Mouse (Mus musculus): ENCODE results near the gene Hsp90ab1. TPM values are rescaled to one million over a fixed set of nuclear protein-coding genes. Genes with fewer than 3 reads are reported as not detected.

The Hsp90ab1 gene
- polyA plus RNA-seq (2015; fragmentation: Nextera tagmentation; extraction: Ambion mirVana): 577 and 585 TPM in 2 replicates

DNA sequence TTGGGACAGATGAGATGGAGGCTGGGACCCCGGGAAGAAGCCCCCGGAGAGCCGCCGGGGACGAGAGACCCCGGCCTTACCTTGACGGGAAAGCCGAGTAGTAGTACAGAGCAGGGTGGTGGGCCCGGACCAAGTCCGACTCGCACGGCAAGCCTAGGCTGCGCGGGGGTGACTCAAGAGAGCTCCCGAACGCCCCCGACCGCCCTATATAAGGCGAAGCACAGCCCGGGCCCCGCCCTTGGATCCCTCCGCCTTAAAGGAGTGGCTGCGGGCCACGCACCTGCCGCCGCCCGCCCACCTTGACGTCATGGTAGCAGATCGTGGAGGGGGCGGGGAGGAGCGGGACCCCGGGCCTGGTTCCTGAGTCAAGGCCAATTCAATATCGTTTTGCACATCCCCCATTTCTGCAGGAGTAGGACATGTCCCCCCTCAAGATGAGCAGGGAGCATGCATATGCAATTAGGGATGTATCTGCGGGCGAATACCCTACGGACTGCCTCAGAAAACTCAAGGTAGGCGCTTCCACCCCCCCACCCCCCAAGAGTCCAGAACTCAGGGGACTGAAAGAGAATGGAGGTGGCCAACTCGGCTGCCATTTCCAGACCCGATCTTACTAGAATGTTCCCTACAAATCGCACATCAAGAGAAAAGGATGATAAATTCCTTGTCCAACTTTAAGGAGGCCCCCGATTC, at the start of gene Hsp90ab1:
Gene Hsp90ab1 (minus strand): TSS at position 185 of the 693 bp plus-strand sequence.
- Histone ChIP-seq H3K9me3 (replicated peaks) (no peaks in the 10 kb centered on the region), H3K4me3 (replicated peaks) (peak within 1 kb of the TSS; percentile 94), H3K4me2 (peak within 1 kb of the TSS; percentile 98), H3K27me3 (no peaks in the 10 kb centered on the region), H3K9ac (peak within 1 kb of the TSS; percentile 94), H3K36me3 (replicated peaks) (peaks cover 37% of the 10 kb centered on the region), H3K27ac (replicated peaks) (peak within 1 kb of the TSS; percentile 95), H3K4me1 (replicated peaks) (peaks cover 60% of the 10 kb centered on the region)
- under 1% methylated on average over 41 of the region's 41 CpGs for WGBS (ENCODE audit: insufficient replicate concordance)
- ATAC-seq (ENCODE audit: insufficient read depth): peak; percentile 74

DNA sequence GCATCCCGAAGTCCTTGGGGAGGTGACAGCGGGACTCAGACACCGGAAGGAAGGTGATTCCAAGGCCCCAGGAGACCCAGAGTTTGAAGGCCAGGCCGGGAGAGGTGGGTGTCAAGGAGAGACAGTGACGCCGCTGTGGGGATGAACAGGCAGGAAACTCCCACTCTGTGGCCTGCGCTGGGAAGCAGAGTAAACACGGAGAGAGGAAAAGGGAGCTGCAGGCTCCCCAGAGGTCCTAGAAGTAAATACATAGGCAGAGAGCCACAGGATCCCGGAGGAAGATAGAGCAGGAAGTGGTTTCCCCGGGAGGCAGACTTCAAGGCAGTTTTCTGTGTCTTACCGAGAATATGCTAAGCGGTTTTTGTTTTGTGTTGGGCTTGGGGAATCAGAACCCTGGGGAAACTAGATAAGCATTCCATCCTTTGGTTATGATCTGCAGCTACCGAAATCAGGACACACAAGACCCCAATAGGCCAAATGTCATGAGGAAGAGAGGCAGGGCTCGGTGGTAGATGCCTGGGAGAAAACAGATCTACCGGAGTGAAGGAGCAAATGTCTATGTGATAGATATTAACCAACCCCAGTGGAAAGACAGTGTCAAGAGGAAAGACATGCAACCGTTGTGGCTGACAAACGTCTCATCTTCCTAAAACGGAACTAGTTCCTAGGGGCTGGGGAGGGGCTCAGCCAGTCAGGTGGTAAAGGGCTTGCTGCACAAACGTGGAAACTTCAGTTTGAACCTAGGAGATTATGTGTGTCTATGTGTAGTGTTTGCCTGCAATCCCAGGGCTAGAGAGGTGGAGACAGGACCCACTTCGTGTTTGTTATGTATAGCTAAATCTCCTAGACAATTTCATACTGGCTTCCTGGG, 46.5 kb upstream of the Hsp90ab1 start:
- WGBS (ENCODE audit: insufficient replicate concordance): 4% methylated on average over 20 of the region's 20 CpGs
- peak overlapping the region; percentile 22; the same call in 1 of the 2 replicates for H3K9ac ChIP-seq
- no peaks in the 10 kb centered on the region for H3K27me3 ChIP-seq
- peaks cover 24% of the 10 kb centered on the region for H3K4me1 ChIP-seq (replicated peaks)
- peak overlapping the region; percentile 69 for H3K27ac ChIP-seq (replicated peaks)
- peak; percentile 63 for ATAC-seq (ENCODE audit: insufficient read depth)
- H3K9me3 ChIP-seq (replicated peaks): no peaks in the 10 kb centered on the region
- H3K4me3 ChIP-seq (replicated peaks): peak overlapping the region; percentile 33
- no peaks in the 10 kb centered on the region for H3K36me3 ChIP-seq (replicated peaks)
- peak overlapping the region; percentile 59 for H3K4me2 ChIP-seq

DNA sequence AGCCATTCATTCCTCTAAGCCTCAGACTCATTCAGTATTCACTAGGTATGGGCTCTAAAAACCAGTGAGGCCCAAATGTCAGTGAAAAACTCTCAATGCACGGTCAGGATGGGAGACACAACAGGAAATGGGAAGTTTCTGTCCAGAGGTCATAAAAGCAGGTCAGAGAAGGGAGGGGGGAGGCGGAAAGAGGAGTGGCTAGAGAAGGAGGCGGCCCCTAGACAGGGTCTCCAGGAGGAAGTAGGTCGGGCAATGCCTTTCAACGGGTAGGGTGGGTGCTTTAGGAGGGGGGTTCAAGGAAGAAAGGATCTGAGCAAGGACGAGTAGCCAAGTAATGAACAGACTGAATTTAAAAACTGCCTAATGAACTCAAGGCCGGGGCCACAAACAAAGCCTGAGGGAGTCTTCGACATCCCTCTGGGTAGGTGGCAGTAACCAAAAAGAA, 45.9 kb upstream of the Hsp90ab1 start:
- peaks cover 24% of the 10 kb centered on the region for H3K4me1 ChIP-seq (replicated peaks)
- H3K36me3 ChIP-seq (replicated peaks): no peaks in the 10 kb centered on the region
- H3K27ac ChIP-seq (replicated peaks): peak overlapping the region; percentile 69
- peak overlapping the region; percentile 59 for H3K4me2 ChIP-seq
- ATAC-seq (ENCODE audit: insufficient read depth): peak; percentile 51; the same call in 1 of the 2 replicates
- H3K9ac ChIP-seq: peak overlapping the region; percentile 22; the same call in 1 of the 2 replicates
- no peaks in the 10 kb centered on the region for H3K9me3 ChIP-seq (replicated peaks)
- H3K4me3 ChIP-seq (replicated peaks): peak overlapping the region; percentile 33
- 5% methylated on average over 8 of the region's 8 CpGs for WGBS (ENCODE audit: insufficient replicate concordance)
- H3K27me3 ChIP-seq: no peaks in the 10 kb centered on the region

DNA sequence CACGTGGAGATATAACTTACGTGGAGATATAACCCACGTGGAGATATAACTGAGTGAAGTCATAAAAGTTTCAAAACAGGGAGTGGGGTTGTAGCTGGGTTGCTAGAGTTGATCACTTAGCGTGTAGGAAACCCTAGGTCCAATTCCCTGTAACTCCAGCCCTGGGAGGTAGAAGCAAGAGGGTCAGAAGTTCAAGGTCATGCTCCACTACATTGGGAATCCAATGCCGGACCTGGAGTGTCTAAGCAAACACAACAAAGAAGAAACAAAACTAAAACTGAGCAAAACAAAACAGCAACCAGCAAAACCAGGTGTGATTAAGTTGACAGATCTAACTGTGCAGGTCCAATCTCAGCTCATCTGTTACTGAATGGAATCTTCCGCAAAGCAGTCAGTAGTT, 44.6 kb upstream of the Hsp90ab1 start:
- Histone ChIP-seq H3K4me2 (no peak overlapping the region), H3K9me3 (replicated peaks) (no peaks in the 10 kb centered on the region), H3K9ac (no peak overlapping the region), H3K36me3 (replicated peaks) (no peaks in the 10 kb centered on the region), H3K27me3 (no peaks in the 10 kb centered on the region), H3K4me1 (replicated peaks) (peaks cover 28% of the 10 kb centered on the region), H3K4me3 (replicated peaks) (no peak overlapping the region), H3K27ac (replicated peaks) (no peak overlapping the region)
- ATAC-seq (ENCODE audit: insufficient read depth): no peak
- 65% methylated on average over 6 of the region's 6 CpGs for WGBS (ENCODE audit: insufficient replicate concordance)

DNA sequence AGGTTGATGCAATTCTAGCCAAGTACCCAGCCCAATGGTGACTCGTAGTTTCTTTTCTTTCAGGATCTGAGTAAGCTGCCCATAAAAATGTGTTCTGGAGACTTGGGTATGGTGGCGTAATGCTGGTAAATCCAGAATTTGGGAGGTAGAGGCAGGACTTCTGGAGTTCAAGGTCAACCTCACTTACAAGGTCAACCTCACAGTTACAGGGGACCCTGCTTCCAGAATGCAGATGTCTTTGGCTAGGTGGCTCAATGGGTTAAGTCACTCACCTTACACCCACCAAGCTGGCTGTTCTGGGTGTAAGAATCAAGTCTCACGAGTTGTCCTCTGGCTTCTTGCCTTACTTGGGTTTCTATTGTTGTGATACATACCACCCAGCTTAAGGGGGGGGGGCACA, 43.6 kb upstream of the Hsp90ab1 start:
- Histone ChIP-seq H3K9ac (no peak overlapping the region), H3K4me3 (replicated peaks) (no peak overlapping the region), H3K4me1 (replicated peaks) (peaks cover 32% of the 10 kb centered on the region), H3K27me3 (no peaks in the 10 kb centered on the region), H3K4me2 (no peak overlapping the region), H3K9me3 (replicated peaks) (no peaks in the 10 kb centered on the region), H3K27ac (replicated peaks) (no peak overlapping the region), H3K36me3 (replicated peaks) (no peaks in the 10 kb centered on the region)
- WGBS (ENCODE audit: insufficient replicate concordance): 60% methylated on average over 3 of the region's 3 CpGs
- no peak for ATAC-seq (ENCODE audit: insufficient read depth)

DNA sequence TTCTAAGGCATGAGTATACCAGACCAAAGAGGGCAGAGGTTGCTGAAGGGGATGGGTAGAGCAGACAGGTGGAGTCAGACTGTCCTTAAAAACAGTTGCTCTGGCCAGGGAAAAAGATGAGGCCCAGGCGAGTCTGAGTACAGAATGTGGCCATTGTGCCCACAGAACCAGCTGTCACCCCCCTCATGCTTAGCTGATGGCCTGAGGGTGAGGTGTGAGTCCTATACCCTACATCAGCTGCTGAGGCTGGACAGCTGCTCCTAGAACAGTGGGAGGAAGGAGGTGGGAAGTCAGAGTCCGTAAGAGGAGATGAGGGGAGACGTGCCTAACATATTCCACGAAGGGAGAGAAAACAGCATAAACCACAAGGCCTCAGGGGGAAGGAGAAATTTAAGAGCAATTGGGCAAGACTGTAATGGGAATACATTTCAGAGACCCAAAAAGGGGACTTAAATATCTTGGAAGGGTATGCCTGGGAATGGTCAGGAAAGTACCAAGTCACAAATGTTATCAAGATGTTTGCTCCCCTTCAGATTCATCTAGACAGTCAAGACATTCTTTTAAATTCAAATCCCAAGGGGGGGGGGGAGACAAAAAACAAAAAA, 43.1 kb upstream of the Hsp90ab1 start:
- peaks cover 33% of the 10 kb centered on the region for H3K4me1 ChIP-seq (replicated peaks)
- H3K9me3 ChIP-seq (replicated peaks): no peaks in the 10 kb centered on the region
- no peak overlapping the region for H3K4me2 ChIP-seq
- H3K9ac ChIP-seq: no peak overlapping the region
- H3K36me3 ChIP-seq (replicated peaks): no peaks in the 10 kb centered on the region
- H3K4me3 ChIP-seq (replicated peaks): no peak overlapping the region
- H3K27ac ChIP-seq (replicated peaks): no peak overlapping the region
- H3K27me3 ChIP-seq: no peaks in the 10 kb centered on the region
- WGBS (ENCODE audit: insufficient replicate concordance): 53% methylated on average over 4 of the region's 4 CpGs
- no peak for ATAC-seq (ENCODE audit: insufficient read depth)

DNA sequence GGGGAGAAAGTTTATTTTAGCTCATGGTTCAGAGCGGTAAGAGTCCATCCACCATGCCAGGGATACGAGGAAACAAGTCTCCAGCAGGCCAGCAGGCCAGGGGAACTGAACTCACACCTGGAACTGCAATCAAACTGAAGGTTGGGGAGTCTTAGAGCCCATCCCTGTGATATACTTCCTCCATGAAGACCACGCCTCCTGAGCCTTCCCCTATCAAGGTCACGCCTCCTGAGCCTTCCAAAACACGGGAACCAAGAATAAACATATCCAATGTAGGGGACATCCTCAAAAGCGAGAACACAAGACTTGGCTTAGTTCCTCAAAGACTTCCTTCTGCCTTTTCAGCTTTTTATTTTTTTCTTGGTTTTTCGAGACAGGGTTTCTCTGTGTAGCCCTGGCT, 39.9 kb upstream of the Hsp90ab1 start:
- 45% methylated on average over 7 of the region's 7 CpGs for WGBS (ENCODE audit: insufficient replicate concordance)
- peaks cover 29% of the 10 kb centered on the region for H3K4me1 ChIP-seq (replicated peaks)
- H3K36me3 ChIP-seq (replicated peaks): no peaks in the 10 kb centered on the region
- ATAC-seq (ENCODE audit: insufficient read depth): no peak
- H3K9me3 ChIP-seq (replicated peaks): no peaks in the 10 kb centered on the region
- no peak overlapping the region for H3K27ac ChIP-seq (replicated peaks)
- no peak overlapping the region for H3K4me3 ChIP-seq (replicated peaks)
- no peaks in the 10 kb centered on the region for H3K27me3 ChIP-seq
- H3K9ac ChIP-seq: no peak overlapping the region
- H3K4me2 ChIP-seq: no peak overlapping the region

DNA sequence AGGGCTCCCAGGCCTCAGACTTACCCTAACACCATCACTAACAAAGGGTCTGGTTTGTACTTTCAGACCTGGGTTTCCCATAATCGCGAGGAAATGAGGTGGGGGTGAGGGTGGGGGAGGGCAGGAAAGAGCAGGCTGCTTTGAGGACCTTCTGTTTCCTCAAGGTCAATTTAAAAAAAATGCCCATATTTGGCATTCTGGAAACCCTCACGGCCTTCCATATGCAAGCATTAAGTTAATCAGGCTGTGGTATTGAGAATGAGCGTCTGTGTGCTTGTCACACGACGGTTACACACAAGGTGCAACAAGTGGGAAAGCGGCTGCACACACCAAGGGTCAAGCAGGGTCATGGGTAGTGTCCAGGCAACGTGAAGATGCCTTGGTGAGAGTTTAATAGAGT, 38.9 kb upstream of the Hsp90ab1 start:
- H3K4me2 ChIP-seq: no peak overlapping the region
- H3K27ac ChIP-seq (replicated peaks): no peak overlapping the region
- no peak overlapping the region for H3K9ac ChIP-seq
- H3K9me3 ChIP-seq (replicated peaks): no peaks in the 10 kb centered on the region
- peaks cover 28% of the 10 kb centered on the region for H3K4me1 ChIP-seq (replicated peaks)
- H3K36me3 ChIP-seq (replicated peaks): no peaks in the 10 kb centered on the region
- 59% methylated on average over 8 of the region's 8 CpGs for WGBS (ENCODE audit: insufficient replicate concordance)
- H3K27me3 ChIP-seq: no peaks in the 10 kb centered on the region
- H3K4me3 ChIP-seq (replicated peaks): no peak overlapping the region
- ATAC-seq (ENCODE audit: insufficient read depth): no peak

DNA sequence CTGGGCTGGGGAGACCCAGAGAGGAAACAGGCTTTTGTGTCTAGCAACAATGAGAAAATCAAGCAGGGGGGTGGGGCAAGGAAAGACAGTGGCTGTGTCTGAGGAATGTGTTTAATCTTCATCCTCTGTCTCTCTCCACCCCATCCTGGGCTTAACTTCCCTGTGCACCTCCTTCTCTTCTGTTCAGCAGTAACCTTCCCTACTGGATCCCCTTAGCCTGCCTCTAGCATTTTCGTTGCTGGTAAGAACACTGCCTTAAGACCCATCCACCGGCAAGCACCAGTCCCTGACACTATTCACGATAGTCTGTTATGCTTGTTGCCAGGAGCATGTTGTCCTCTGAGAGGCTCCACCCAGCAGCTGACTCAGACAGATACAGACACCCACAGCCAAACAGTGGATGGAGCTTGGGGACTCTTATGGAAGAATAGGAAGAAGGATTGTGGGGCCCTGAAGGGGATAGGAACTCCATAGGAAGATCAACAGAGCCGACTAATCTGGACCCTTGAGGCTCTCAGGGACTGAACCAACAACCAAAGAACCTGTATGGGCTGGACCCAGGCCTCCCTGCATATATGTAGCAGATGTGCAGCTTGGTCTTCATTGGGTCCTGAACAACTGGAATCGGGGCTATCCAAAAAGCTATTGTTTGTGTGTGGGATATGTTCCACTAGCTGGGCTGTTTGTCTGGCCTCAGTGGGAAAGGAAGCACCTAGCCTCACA, 37.2 kb upstream of the Hsp90ab1 start:
- Histone ChIP-seq H3K4me3 (replicated peaks) (peak overlapping the region; percentile 23; the same call in 1 of the 2 replicates), H3K4me2 (peak overlapping the region; percentile 62), H3K27ac (replicated peaks) (peak overlapping the region; percentile 68), H3K9me3 (replicated peaks) (no peaks in the 10 kb centered on the region), H3K4me1 (replicated peaks) (peaks cover 28% of the 10 kb centered on the region), H3K9ac (no peak overlapping the region), H3K36me3 (replicated peaks) (no peaks in the 10 kb centered on the region), H3K27me3 (no peaks in the 10 kb centered on the region)
- WGBS (ENCODE audit: insufficient replicate concordance): 26% methylated on average over 5 of the region's 5 CpGs
- ATAC-seq (ENCODE audit: insufficient read depth): peak; percentile 79

DNA sequence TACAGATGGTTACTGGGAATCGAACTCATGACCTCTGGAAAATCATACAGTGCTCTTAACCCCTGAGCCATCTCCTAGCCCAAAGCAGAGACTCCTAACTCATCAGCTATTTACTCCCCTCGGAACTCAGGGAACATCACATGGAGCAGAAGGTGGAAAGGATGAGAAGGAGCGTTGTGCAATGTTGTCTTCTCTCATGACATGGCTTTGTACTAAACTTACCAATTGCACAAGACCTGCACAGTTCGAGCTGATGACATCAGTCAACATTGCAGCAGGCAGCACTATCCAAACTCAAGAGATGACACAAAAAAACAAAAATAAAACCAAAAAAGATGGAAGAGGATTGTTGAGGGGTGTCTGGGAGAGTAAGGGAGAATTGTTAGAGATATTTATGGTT, 35.3 kb upstream of the Hsp90ab1 start:
- no peak overlapping the region for H3K9ac ChIP-seq
- no peak overlapping the region for H3K27ac ChIP-seq (replicated peaks)
- WGBS (ENCODE audit: insufficient replicate concordance): 70% methylated on average over 4 of the region's 4 CpGs
- H3K4me2 ChIP-seq: no peak overlapping the region
- H3K27me3 ChIP-seq: no peaks in the 10 kb centered on the region
- peaks cover 32% of the 10 kb centered on the region for H3K4me1 ChIP-seq (replicated peaks)
- no peak overlapping the region for H3K4me3 ChIP-seq (replicated peaks)
- no peaks in the 10 kb centered on the region for H3K9me3 ChIP-seq (replicated peaks)
- peak; percentile 32 for ATAC-seq (ENCODE audit: insufficient read depth)
- H3K36me3 ChIP-seq (replicated peaks): no peaks in the 10 kb centered on the region

All from liver, embryonic 15.5 days (tissue).